Mouse (Mus musculus) adrenal gland, postnatal 10 days (tissue): ENCODE measurements around the gene Defb38. TPM values are rescaled to one million over a fixed set of nuclear protein-coding genes. Genes with fewer than 3 reads are reported as not detected.

ENCODE experiments used
- DNase-seq: peaks from one replicate; pipeline ENCODE4 v3.0.0; 2021; ENCODE audit warnings: mixed read lengths
- long read RNA-seq, 2 experiments: library from polyadenylated mRNA; stranded (forward); transcript quantifications; one replicate each; pipeline ENCODE4 v2.0.0; 2021
- total RNA-seq, 2 experiments: library from RNA; stranded (reverse); gene quantifications; 2 replicates each; pipeline ENCODE4 v1.2.3; 2021

Defb38 gene
- total RNA-seq: not detected
- long read RNA-seq, experiment 1: 0 reads
- long read RNA-seq, experiment 2: 0 reads

GRCm38 (mm10) chr8:19026466-19026865 lies at the start of gene Defb38:
TSS of gene Defb38 (minus strand) at chr8:19026566.
- no peak for DNase-seq

GRCm38 (mm10) chr8:19066013-19066412 lies 39.6 kb upstream of the Defb38 start:
- no peak for DNase-seq

- DNase-seq: no peak
Measured at GRCm38 (mm10) chr8:19064710-19065109, 38.3 kb upstream of the Defb38 start, which contains the start of gene Defb39. TSS of gene Defb39 (minus strand) at chr8:19064810.

GRCm38 (mm10) chr8:19062891-19063290 lies 36.5 kb upstream of the Defb38 start:
- DNase-seq: peak; percentile 42

GRCm38 (mm10) chr8:19045242-19045641 lies 18.9 kb upstream of the Defb38 start:
- no peak for DNase-seq

Other genes starting within 250 kb of the Defb38 start
- not detected for gene Defb40, start 48.3 kb downstream of the Defb38 start, total RNA-seq
- not detected for gene Defb37, start 35.5 kb downstream of the Defb38 start, total RNA-seq
- not detected for gene Defb39, start 38.2 kb upstream of the Defb38 start, total RNA-seq
- not detected for gene Defb12, start 88.3 kb upstream of the Defb38 start, total RNA-seq
- gene Defb34, start 97.2 kb upstream of the Defb38 start, total RNA-seq: not detected
- gene Gm45826, start 114.2 kb upstream of the Defb38 start, total RNA-seq: not detected
- not detected for gene Defb14, start 167.8 kb upstream of the Defb38 start, total RNA-seq
- gene Defb4, start 172.1 kb upstream of the Defb38 start, total RNA-seq: not detected
- gene Defb6, start 198.9 kb upstream of the Defb38 start, total RNA-seq: not detected
- gene Defb46, start 213.3 kb upstream of the Defb38 start, total RNA-seq: not detected
- not detected for gene Defb5, start 221.0 kb upstream of the Defb38 start, total RNA-seq